Mouse (Mus musculus): ENCODE data around the gene 5730596B20Rik.

The 5730596B20Rik gene

GRCm38 (mm10) chr6:52177061-52177735, at the start of gene 5730596B20Rik:
Gene 5730596B20Rik (plus strand): TSS chr6:52177498.
- no peak for DNase-seq (ENCODE audit: low spot score in 2 of 2)

DNA sequence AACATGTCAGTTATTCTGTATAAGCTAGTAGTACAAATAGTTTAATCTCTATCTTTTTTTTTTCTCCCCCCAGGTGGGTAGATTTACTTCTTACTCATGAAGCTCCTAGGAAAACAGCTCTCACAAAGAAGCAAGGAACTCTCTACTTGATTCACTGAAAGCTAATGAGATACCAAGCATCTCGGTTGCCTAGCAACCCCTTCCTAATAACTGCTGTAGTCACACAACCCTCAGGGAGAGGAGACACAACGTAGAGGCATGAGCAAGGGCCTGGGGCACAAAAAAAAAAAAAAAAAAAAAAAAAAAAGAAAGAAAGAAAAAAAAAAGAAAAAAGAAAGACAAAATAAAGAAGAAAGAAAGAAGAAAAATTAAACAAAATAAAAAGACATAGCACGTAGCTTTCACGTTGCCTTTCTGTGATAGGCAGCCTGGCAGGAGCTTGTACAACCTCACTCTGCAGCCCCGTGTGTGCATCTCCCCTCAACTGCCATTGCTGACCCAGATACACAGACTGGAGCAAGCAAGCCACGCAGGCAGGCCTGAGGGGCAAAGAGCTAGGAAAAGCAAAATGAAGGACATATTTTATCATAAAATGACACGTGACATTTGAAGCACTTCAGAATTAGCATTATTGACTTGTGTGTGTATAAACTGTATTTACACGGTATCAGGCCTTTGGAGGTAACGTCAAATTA, 39.3 kb upstream of the 5730596B20Rik start:
- DNase-seq (ENCODE audit: low spot score in 2 of 2) = no peak

DNA sequence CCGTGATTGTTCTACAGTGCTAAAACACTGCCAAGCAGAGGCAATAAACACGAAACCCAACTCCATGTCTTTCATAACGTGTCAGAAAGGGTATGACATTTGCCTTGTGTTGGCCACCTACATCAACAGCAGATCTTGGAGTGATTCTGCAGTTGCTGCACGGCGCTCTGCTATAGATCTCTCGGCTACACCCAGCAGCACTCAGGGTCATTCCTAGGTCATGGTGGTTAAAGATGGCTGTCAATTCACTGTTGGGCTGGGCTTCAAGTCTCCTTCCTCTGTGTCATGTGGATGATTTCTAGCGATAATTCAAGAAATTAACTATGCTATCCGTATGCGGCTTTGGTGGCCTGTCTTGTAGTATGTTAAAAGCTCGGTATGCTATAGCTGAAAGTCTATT, 38.7 kb upstream of the 5730596B20Rik start:
- DNase-seq (ENCODE audit: low spot score in 2 of 2) = no peak

DNA sequence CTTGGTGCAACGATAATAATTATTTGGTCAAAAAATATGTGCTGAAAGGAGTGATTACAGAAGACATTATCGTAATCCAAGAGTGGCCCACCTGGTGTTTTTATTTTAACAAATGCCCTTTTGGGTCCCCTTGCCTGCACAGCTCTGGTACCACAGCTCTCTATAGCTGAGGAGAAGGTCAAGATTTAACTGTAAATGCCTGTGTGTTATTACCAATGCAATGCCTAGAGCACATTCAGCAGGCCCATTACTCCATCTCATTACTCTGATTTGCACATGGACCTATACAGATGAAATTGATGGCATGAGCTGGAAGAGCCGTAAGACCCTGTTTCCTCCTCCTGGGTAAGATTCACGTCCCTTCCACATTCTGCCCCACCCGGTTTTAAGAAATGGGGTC, 38.2 kb upstream of the 5730596B20Rik start:
- no peak for DNase-seq (ENCODE audit: low spot score in 2 of 2)

GRCm38 (mm10) chr6:52150401-52150966, 26.8 kb upstream of the 5730596B20Rik start:
- DNase-seq (ENCODE audit: low spot score in 2 of 2) = no peak

DNA sequence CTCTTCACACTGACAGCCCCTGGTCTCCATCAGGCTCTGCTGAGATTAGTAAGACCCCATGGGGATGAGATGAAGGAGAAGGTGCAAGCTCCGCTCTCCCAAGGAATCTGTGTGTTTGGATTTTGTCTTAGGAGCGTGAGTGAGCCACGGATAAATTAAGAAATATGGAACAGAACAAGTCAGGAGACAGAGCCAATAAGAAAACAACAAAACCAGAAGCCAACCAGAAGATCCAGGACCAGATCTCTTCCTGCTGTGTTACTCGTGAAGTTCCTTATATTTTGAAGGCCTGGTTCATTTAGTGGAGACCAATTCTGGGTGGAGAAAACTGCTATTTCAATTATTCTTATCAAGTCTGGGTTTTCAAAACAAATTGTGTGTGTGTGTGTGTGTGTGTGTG, 25.7 kb upstream of the 5730596B20Rik start:
- DNase-seq (ENCODE audit: low spot score in 2 of 2) = no peak

DNA sequence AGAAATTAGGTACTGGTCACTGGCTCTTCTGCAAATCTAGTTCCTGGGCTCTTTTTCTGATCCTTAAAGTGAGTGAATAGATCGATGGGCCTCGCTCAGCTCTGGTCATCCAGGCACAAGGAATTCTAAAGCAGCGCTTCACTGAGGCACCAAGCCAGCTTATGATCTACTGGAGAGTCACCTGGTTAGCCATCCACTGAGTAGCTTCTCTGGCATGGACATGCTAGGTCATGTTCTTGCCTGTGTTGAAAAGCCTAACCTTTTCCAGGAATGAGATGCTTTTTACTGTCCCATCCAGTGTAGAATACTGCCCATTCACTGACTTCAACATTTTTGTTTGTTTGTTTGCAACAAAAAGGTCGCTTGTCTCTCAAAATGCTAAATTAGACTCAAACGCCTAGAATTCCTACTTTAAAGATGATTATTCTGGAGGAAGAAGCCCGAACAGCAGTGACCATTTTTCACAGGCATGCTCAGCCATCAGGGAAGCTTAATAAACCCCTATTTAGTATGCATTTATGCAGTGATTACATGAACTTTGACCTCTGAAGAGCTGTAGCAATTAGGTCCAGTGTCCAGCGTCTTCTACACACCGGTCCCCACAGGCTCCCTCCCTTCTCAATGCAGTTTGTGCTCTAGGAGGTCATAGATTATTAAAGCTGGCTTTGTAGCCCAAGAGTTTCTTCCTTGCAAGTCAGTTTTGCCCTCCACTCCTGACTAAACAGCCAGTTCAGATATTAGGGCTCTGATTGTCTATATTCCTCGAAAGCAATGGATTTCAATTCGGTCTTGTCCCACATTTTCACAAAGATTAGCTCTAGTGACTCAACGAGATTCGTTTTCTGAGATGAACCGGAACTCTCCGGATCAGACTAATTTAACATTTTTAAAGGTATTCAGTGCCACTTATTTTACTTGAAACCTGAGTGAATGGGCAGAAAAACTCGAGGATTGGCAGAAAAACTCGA, 24.8 kb upstream of the 5730596B20Rik start:
- no peak for DNase-seq (ENCODE audit: low spot score in 2 of 2)

- no peak for DNase-seq (ENCODE audit: low spot score in 2 of 2)
Observed at GRCm38 (mm10) chr6:52153270-52153669, 24.0 kb upstream of the 5730596B20Rik start.

- DNase-seq (ENCODE audit: low spot score in 2 of 2) = no peak
Observed at GRCm38 (mm10) chr6:52154044-52154443, 23.3 kb upstream of the 5730596B20Rik start.

DNA sequence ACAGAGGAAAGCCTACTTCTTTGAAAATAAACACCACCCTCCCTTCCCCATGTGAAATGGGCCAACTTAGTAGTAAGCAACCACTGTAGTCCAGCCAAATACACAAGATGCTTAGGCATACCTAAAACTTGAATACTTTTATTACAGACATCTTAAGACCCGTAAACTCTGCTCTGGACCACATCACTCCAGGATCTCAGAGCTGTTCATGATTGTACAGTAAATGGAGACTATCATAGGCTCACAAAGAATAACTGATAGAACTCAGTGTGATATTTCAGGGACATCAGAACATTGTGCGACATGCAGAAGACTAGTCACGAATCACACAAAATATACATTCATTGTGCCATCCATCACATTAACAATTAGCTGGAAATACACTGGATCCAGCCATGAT, 21.8 kb upstream of the 5730596B20Rik start:
- no peak for DNase-seq (ENCODE audit: low spot score in 2 of 2)

GRCm38 (mm10) chr6:52156551-52157200, 20.6 kb upstream of the 5730596B20Rik start:
- no peak for DNase-seq (ENCODE audit: low spot score in 2 of 2)

GRCm38 (mm10) chr6:52157466-52158275, 19.6 kb upstream of the 5730596B20Rik start:
- no peak for DNase-seq (ENCODE audit: low spot score in 2 of 2)

- no peak for DNase-seq (ENCODE audit: low spot score in 2 of 2)
Observed at GRCm38 (mm10) chr6:52158276-52159051, 18.8 kb upstream of the 5730596B20Rik start, which contains the start of gene Hoxa1. Gene Hoxa1 (minus strand): TSS chr6:52158317.

DNA sequence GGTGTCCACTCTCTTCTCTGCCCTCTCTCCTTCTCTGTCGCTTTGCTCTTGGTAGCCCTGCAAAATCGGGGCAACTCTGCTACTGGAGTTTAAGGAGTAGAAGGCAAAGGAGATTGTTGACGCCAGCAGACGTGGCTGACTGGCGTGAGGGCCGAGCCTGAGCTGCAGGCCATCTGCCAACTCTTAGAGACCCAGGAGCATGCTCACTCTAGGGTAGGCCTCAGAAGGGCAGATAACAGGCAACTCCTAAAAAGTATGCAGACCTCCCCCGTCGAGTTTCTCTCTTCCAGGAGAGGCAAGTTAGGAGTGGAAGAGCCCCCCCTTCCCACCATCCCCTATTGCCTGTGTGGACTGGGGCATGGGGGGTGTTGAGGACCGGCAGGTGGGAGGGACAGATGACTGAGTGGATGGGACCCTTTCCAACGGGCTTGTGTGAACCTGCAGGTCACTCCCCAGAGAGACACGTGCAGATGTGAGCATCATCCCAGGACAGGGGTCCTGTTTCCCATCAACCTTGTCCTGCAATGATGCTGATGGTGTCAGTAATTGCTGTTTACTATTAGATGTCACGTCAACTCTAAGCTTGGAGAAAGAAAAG, 18.0 kb upstream of the 5730596B20Rik start:
- DNase-seq (ENCODE audit: low spot score in 2 of 2) = no peak

DNA sequence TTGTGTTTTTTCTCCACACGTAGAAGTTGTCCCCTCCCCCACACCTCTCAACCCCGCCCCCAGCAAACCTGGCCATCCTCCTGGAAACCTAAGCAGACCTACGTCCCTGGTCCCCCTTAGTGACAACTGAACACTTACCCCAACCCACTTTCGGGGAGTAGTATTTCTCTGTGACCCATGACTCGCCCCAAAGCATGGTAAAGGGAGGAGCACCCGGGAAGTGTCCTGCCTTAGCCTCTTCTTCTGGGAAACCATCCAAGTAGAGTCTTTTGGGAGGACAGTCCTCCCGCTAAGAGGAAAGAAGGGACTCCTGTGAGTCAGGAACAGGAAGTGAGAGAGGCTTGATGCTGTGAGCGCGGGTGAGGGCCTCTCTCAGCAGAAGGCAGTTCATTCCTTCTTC, 17.3 kb upstream of the 5730596B20Rik start:
- no peak for DNase-seq (ENCODE audit: low spot score in 2 of 2)

DNA sequence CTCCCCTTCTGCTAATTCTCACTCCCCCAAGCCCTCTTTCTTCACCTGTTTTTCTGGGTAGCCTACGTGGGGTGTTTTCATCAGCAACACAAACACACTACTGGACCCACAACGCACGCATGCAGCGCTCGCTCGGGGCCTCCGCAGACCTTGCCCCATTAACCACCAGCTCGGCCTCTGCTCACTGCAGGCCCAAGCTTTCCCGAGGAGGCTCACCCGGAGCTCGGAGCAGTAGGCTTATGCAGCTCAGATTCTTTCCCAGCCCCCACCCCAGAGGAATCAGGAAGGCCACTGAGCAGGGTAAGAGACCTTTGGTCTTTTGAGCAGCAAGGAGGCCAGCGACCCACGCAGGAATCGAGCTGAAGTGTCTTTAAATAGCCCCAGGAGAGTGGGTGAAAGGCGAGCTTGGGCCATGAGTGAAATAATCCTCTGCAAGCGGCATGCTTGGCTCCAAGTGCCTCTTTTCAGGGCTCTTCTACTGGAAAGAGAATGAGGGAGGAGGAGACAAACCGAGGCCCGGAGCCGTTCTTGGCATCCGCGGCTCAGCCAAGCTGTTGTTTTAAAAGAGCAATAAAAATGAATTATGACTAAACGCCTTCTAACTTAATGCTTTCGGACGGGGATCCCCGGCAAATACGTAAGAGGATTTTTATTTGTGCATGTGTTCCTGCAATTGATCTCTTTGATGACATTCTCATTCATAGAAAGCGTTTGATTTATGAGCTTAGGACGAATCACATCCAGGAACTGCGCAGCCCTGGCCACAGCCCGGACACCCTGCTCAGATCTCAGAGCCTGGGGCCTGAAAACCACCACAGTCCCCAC, 16.6 kb upstream of the 5730596B20Rik start:
- DNase-seq (ENCODE audit: low spot score in 2 of 2) = no peak

- DNase-seq (ENCODE audit: low spot score in 2 of 2) = no peak
Observed at GRCm38 (mm10) chr6:52161336-52162092, 15.8 kb upstream of the 5730596B20Rik start.

DNA sequence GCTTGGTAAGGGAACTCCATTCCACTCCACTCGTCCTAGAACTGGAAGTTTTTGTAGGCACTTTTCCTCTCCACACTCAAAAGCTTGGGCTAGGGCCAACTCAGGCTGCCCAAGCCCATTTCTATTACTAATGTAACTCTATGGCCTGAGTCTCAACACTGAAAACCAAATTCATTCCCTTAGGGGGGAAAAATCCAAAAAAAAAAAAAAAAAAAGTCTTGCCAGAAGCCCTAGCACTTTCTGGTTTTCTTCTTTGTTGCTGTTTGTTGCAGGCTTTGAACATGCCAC, 15.3 kb upstream of the 5730596B20Rik start:
- no peak for DNase-seq (ENCODE audit: low spot score in 2 of 2)

Measured in frontal cortex, postnatal 14 days (tissue).